Mouse (Mus musculus) lung, adult 2 months (tissue): ENCODE measurements around the gene Tbxas1. TPM values are rescaled to one million over a fixed set of nuclear protein-coding genes. Genes with fewer than 3 reads are reported as not detected.

Source experiments
- DNase-seq: peaks from one replicate; pipeline ENCODE4 v3.0.0; 2022
- H3K4me1 ChIP-seq: fragments of 200-500 bp; 2 replicates; pipeline ENCODE4 v1.6.1; 2011; ENCODE audit warnings: low read length; ENCODE audit not compliant: control insufficient read depth, insufficient read depth
- H3K4me3 ChIP-seq: fragments of 200-500 bp; replicated peaks from 2 replicates; pipeline ENCODE3; 2011; ENCODE audit warnings: low read depth, mild to moderate bottlenecking, control low read depth, low read length; ENCODE audit errors: extremely low read depth
- CTCF ChIP-seq: fragments of 200-500 bp; IDR thresholded peaks from 2 replicates; pipeline ENCODE4 v1.5.1; 2011; ENCODE audit warnings: mild to moderate bottlenecking, low read length, control low read depth; ENCODE audit not compliant: insufficient read depth
- POLR2A ChIP-seq: fragments of 200-500 bp; IDR thresholded peaks from 2 replicates; pipeline ENCODE4 v1.6.1; 2011; ENCODE audit warnings: low read depth, mild to moderate bottlenecking, control low read depth, low read length, borderline replicate concordance; ENCODE audit errors: extremely low read depth
- WGBS: fragments of 180-500 bp; shearing (Covaris S2); methylation state at CpG from one replicate; pipeline ENCODE4 v1.1.7; 2018; 5-methylcytosine and 5-hydroxymethylcytosine counted together
- polyA plus RNA-seq: library from polyadenylated mRNA; depleted of rRNA; stranded (reverse); fragments of >200 nt; gene quantifications from 2 replicates; pipeline ENCODE4 v1.2.3, GENCODE M21; 2012

Gene Tbxas1
- polyA plus RNA-seq, 1 experiment, result 9.1 TPM

- TF ChIP-seq POLR2A (no peak), CTCF (no peak)
- DNase-seq, result no peak
- Histone ChIP-seq H3K4me1 (peaks cover 2% of the 10 kb centered on the region; the same call in 1 of the 2 replicates), H3K4me3 (no peak overlapping the region)
- WGBS, result 88% methylated on average over 10 of the region's 10 CpGs
Observed at GRCm38 (mm10) chr6:38902820-38903439, 27.7 kb downstream of the Tbxas1 start.

GRCm38 (mm10) chr6:38906005-38906404 is 30.8 kb downstream of the Tbxas1 start:
- 90% methylated on average over 6 of the region's 6 CpGs for WGBS
- no peak overlapping the region for H3K4me3 ChIP-seq
- peaks cover 4% of the 10 kb centered on the region; the same call in 1 of the 2 replicates for H3K4me1 ChIP-seq
- no peak for DNase-seq
- no peak for TF ChIP-seq CTCF
- TF ChIP-seq POLR2A, result no peak

GRCm38 (mm10) chr6:38908401-38908800 is 33.2 kb downstream of the Tbxas1 start:
- Histone ChIP-seq H3K4me3 (no peak overlapping the region), H3K4me1 (0 out of 2 replicates have a peak, but pooled peaks cover 7% of the 10 kb centered on the region)
- no peak for TF ChIP-seq POLR2A
- no peak for TF ChIP-seq CTCF
- no peak for DNase-seq
- WGBS, result 88% methylated on average over 6 of the region's 6 CpGs

- H3K4me3 ChIP-seq, result no peak overlapping the region
- 0 out of 2 replicates have a peak, but pooled peaks cover 7% of the 10 kb centered on the region for H3K4me1 ChIP-seq
- WGBS, result 49% methylated on average over 3 of the region's 3 CpGs
- TF ChIP-seq CTCF (peak; percentile 53), POLR2A (no peak)
- DNase-seq, result peak; percentile 69
Observed at GRCm38 (mm10) chr6:38910828-38911559, 35.8 kb downstream of the Tbxas1 start.

- DNase-seq, result peak; percentile 33
- H3K4me1 ChIP-seq, result 0 out of 2 replicates have a peak, but pooled peaks cover 9% of the 10 kb centered on the region
- no peak overlapping the region for H3K4me3 ChIP-seq
- TF ChIP-seq CTCF, result no peak
- TF ChIP-seq POLR2A, result no peak
Observed at GRCm38 (mm10) chr6:38912121-38912660, 37.0 kb downstream of the Tbxas1 start.

GRCm38 (mm10) chr6:38912845-38913244 is 37.6 kb downstream of the Tbxas1 start:
- DNase-seq, result no peak
- no peak for TF ChIP-seq CTCF
- no peak for TF ChIP-seq POLR2A
- no peak overlapping the region for H3K4me3 ChIP-seq
- 0 out of 2 replicates have a peak, but pooled peaks cover 9% of the 10 kb centered on the region for H3K4me1 ChIP-seq
- 68% methylated on average over 9 of the region's 9 CpGs for WGBS

GRCm38 (mm10) chr6:38913386-38914042 is 38.3 kb downstream of the Tbxas1 start:
- Histone ChIP-seq H3K4me3 (no peak overlapping the region), H3K4me1 (peaks cover 12% of the 10 kb centered on the region; the same call in 1 of the 2 replicates)
- TF ChIP-seq CTCF, result no peak
- TF ChIP-seq POLR2A, result no peak
- DNase-seq, result no peak
- WGBS, result 80% methylated on average over 13 of the region's 13 CpGs

GRCm38 (mm10) chr6:38914181-38914580 is 39.0 kb downstream of the Tbxas1 start:
- 86% methylated on average over 10 of the region's 10 CpGs for WGBS
- no peak for DNase-seq
- H3K4me3 ChIP-seq, result no peak overlapping the region
- peaks cover 14% of the 10 kb centered on the region; the same call in 1 of the 2 replicates for H3K4me1 ChIP-seq
- TF ChIP-seq POLR2A (no peak), CTCF (no peak)

GRCm38 (mm10) chr6:38915776-38916175 is 40.6 kb downstream of the Tbxas1 start:
- Histone ChIP-seq H3K4me3 (no peak overlapping the region), H3K4me1 (peaks cover 12% of the 10 kb centered on the region; the same call in 1 of the 2 replicates)
- WGBS, result 78% methylated on average over 5 of the region's 5 CpGs
- TF ChIP-seq CTCF (no peak), POLR2A (no peak)
- DNase-seq, result no peak
